Mouse (Mus musculus) megakaryocyte, embryonic 14.5 days (primary cell): ENCODE measurements around the gene Uaca. TPM values are rescaled to one million over a fixed set of nuclear protein-coding genes. Genes with fewer than 3 reads are reported as not detected.
A peak's percentile ranks its signal among the peaks of the same experiment; 100 is the strongest.

Experiments
- H3K27me3 ChIP-seq: replicated peaks from 2 replicates; pipeline ENCODE3; 2012; ENCODE audit warnings: inconsistent platforms
- H3K36me3 ChIP-seq: replicated peaks from 2 replicates; pipeline ENCODE3; 2012; ENCODE audit warnings: low read length, inconsistent platforms, mixed read lengths
- H3K4me1 ChIP-seq: 2 replicates; pipeline ENCODE4 v1.6.1; 2012; ENCODE audit warnings: inconsistent platforms
- H3K4me3 ChIP-seq: replicated peaks from 2 replicates; pipeline ENCODE3; 2012; ENCODE audit warnings: moderate library complexity, mild to moderate bottlenecking, inconsistent platforms
- H3K9me3 ChIP-seq: 2 replicates; pipeline ENCODE4 v1.6.1; 2012; ENCODE audit warnings: inconsistent platforms
- FLI1 ChIP-seq: IDR thresholded peaks from 2 replicates; pipeline ENCODE4 v1.6.1; 2012; ENCODE audit warnings: low read length, inconsistent platforms, mixed read lengths
- GATA1 ChIP-seq: IDR thresholded peaks from 3 replicates; pipeline ENCODE4 v1.6.1; 2012; ENCODE audit warnings: mixed read lengths, low read length, inconsistent platforms, borderline replicate concordance
- polyA plus RNA-seq: library from polyadenylated mRNA; stranded (reverse); fragments of >175 nt; gene quantifications from 2 replicates; pipeline ENCODE4 v1.2.3, GENCODE M21; 2012; ENCODE audit warnings: low replicate concordance; ENCODE audit not compliant: insufficient read depth

The Uaca gene
- polyA plus RNA-seq, 1 experiment: 2.5 TPM

GRCm38 (mm10) chr9:60829610-60830009 is 35.3 kb downstream of the Uaca start:
- no peak overlapping the region for H3K4me3 ChIP-seq
- H3K4me1 ChIP-seq: no peaks in the 10 kb centered on the region
- H3K36me3 ChIP-seq: no peaks in the 10 kb centered on the region
- H3K9me3 ChIP-seq: peaks cover 9% of the 10 kb centered on the region
- H3K27me3 ChIP-seq: peaks cover 6% of the 10 kb centered on the region
- no peak for TF ChIP-seq FLI1
- no peak for TF ChIP-seq GATA1

GRCm38 (mm10) chr9:60830079-60830478 is 35.7 kb downstream of the Uaca start:
- peaks cover 8% of the 10 kb centered on the region for H3K9me3 ChIP-seq
- H3K4me3 ChIP-seq: no peak overlapping the region
- H3K27me3 ChIP-seq: peaks cover 6% of the 10 kb centered on the region
- H3K36me3 ChIP-seq: no peaks in the 10 kb centered on the region
- no peak for TF ChIP-seq FLI1
- TF ChIP-seq GATA1: no peak
- H3K4me1 ChIP-seq: no peaks in the 10 kb centered on the region

- Histone ChIP-seq H3K4me1 (no peaks in the 10 kb centered on the region; the same call in 1 of the 2 replicates), H3K9me3 (peaks cover 8% of the 10 kb centered on the region), H3K27me3 (peaks cover 9% of the 10 kb centered on the region), H3K4me3 (peak overlapping the region; percentile 31), H3K36me3 (no peaks in the 10 kb centered on the region)
- TF ChIP-seq FLI1 (no peak), GATA1 (no peak)
These were observed 37.9 kb downstream of the Uaca start for GRCm38 (mm10) chr9:60832233-60832632.

- H3K9me3 ChIP-seq: peaks cover 8% of the 10 kb centered on the region
- H3K36me3 ChIP-seq: no peaks in the 10 kb centered on the region
- peaks cover 16% of the 10 kb centered on the region for H3K27me3 ChIP-seq
- TF ChIP-seq FLI1: no peak
- TF ChIP-seq GATA1: no peak
- H3K4me1 ChIP-seq: no peaks in the 10 kb centered on the region; the same call in 1 of the 2 replicates
- H3K4me3 ChIP-seq: no peak overlapping the region
These were observed 41.8 kb downstream of the Uaca start for GRCm38 (mm10) chr9:60836151-60836550.

GRCm38 (mm10) chr9:60837078-60837448 is 42.7 kb downstream of the Uaca start:
- TF ChIP-seq FLI1 (no peak), GATA1 (no peak)
- H3K36me3 ChIP-seq: no peaks in the 10 kb centered on the region
- no peaks in the 10 kb centered on the region; the same call in 1 of the 2 replicates for H3K4me1 ChIP-seq
- peaks cover 8% of the 10 kb centered on the region for H3K9me3 ChIP-seq
- H3K4me3 ChIP-seq: no peak overlapping the region
- H3K27me3 ChIP-seq: peaks cover 15% of the 10 kb centered on the region

- TF ChIP-seq GATA1 (no peak), FLI1 (no peak)
- H3K27me3 ChIP-seq: peaks cover 15% of the 10 kb centered on the region
- peak overlapping the region; percentile 74 for H3K4me3 ChIP-seq
- H3K36me3 ChIP-seq: no peaks in the 10 kb centered on the region
- H3K4me1 ChIP-seq: no peaks in the 10 kb centered on the region; the same call in 1 of the 2 replicates
- peaks cover 8% of the 10 kb centered on the region for H3K9me3 ChIP-seq
These were observed 43.3 kb downstream of the Uaca start for GRCm38 (mm10) chr9:60837449-60838141.

- H3K27me3 ChIP-seq: peaks cover 15% of the 10 kb centered on the region
- H3K4me3 ChIP-seq: no peak overlapping the region
- TF ChIP-seq FLI1 (no peak), GATA1 (no peak)
- H3K4me1 ChIP-seq: no peaks in the 10 kb centered on the region; the same call in 1 of the 2 replicates
- H3K9me3 ChIP-seq: peaks cover 8% of the 10 kb centered on the region
- no peaks in the 10 kb centered on the region for H3K36me3 ChIP-seq
These were observed 44.1 kb downstream of the Uaca start for GRCm38 (mm10) chr9:60838331-60838872.

- Histone ChIP-seq H3K36me3 (no peaks in the 10 kb centered on the region), H3K9me3 (no peaks in the 10 kb centered on the region), H3K4me1 (no peaks in the 10 kb centered on the region; the same call in 1 of the 2 replicates), H3K4me3 (no peak overlapping the region), H3K27me3 (peaks cover 18% of the 10 kb centered on the region)
- TF ChIP-seq GATA1: no peak
- no peak for TF ChIP-seq FLI1
These were observed 47.1 kb downstream of the Uaca start for GRCm38 (mm10) chr9:60841393-60841792.

GRCm38 (mm10) chr9:60843415-60844076 is 49.2 kb downstream of the Uaca start:
- H3K36me3 ChIP-seq: no peaks in the 10 kb centered on the region
- H3K4me1 ChIP-seq: peaks cover 4% of the 10 kb centered on the region; the same call in 1 of the 2 replicates
- TF ChIP-seq GATA1 (no peak), FLI1 (no peak)
- H3K27me3 ChIP-seq: peaks cover 15% of the 10 kb centered on the region
- H3K4me3 ChIP-seq: no peak overlapping the region
- no peaks in the 10 kb centered on the region for H3K9me3 ChIP-seq

- Histone ChIP-seq H3K4me3 (no peak overlapping the region), H3K27me3 (peaks cover 12% of the 10 kb centered on the region), H3K4me1 (peaks cover 4% of the 10 kb centered on the region; the same call in 1 of the 2 replicates), H3K9me3 (no peaks in the 10 kb centered on the region), H3K36me3 (no peaks in the 10 kb centered on the region)
- no peak for TF ChIP-seq GATA1
- TF ChIP-seq FLI1: no peak
These were observed 54.4 kb downstream of the Uaca start for GRCm38 (mm10) chr9:60848730-60849129.
